Mouse (Mus musculus) ES-E14 (cell line): ENCODE data around the gene Tenm3. TPM values are rescaled to one million over a fixed set of nuclear protein-coding genes. Genes with fewer than 3 reads are reported as not detected.

ENCODE experiments used
- DNase-seq: peaks from one replicate; pipeline ENCODE4 v3.0.0-alpha.2; 2013; ENCODE audit warnings: low read depth, low spot score
- H3K27ac ChIP-seq: 2 replicates; pipeline ENCODE4 v1.5.1; 2012; ENCODE audit warnings: low read depth, mild to moderate bottlenecking, low read length, moderate library complexity, mixed read lengths; ENCODE audit not compliant: poor library complexity, insufficient read depth, severe bottlenecking
- H3K36me3 ChIP-seq: 2 replicates; pipeline ENCODE4 v1.6.1; 2012; ENCODE audit warnings: mild to moderate bottlenecking, low read length, moderate library complexity, mixed read lengths; ENCODE audit not compliant: control insufficient read depth, poor library complexity, insufficient read depth, severe bottlenecking
- H3K4me1 ChIP-seq, 2 experiments: fragments of 150-350 bp in 1 of 2; sonication (generic) in 1 of 2; 2 replicates each; pipeline ENCODE4 v1.6.1; 2012; ENCODE audit warnings: low read length in 2 of 2, mild to moderate bottlenecking in 1 of 2, mixed read lengths in 1 of 2; ENCODE audit not compliant: control insufficient read depth in 2 of 2, insufficient read depth in 2 of 2, poor library complexity in 1 of 2
- H3K4me3 ChIP-seq, 2 experiments: fragments of 150-350 bp in 1 of 2; sonication (generic) in 1 of 2; 2 replicates each; pipeline ENCODE4 v1.5.1; 2012; ENCODE audit warnings: low read length in 2 of 2, low read depth in 1 of 2, mild to moderate bottlenecking in 1 of 2, mixed read lengths in 1 of 2; ENCODE audit not compliant: insufficient read depth in 1 of 2, poor library complexity in 1 of 2, severe bottlenecking in 1 of 2
- H3K9ac ChIP-seq: 2 replicates; pipeline ENCODE4 v1.6.1; 2012; ENCODE audit warnings: low read depth, mild to moderate bottlenecking, low read length, mixed read lengths; ENCODE audit not compliant: poor library complexity, insufficient read depth, severe bottlenecking
- H3K9me3 ChIP-seq: fragments of 150-350 bp; sonication (generic); 2 replicates; pipeline ENCODE4 v1.6.1; 2012; ENCODE audit warnings: low read depth, mild to moderate bottlenecking, low read length; ENCODE audit not compliant: control insufficient read depth, insufficient read depth
- CHD2 ChIP-seq: IDR thresholded peaks from 2 replicates; pipeline ENCODE4 v1.6.1; 2014; ENCODE audit warnings: mild to moderate bottlenecking, low read depth, low read length, inconsistent platforms
- HCFC1 ChIP-seq: IDR thresholded peaks from 2 replicates; pipeline ENCODE4 v1.6.1; 2012; ENCODE audit warnings: low read length, inconsistent platforms, borderline replicate concordance; ENCODE audit not compliant: insufficient read depth
- MAFK ChIP-seq: IDR thresholded peaks from 2 replicates; pipeline ENCODE4 v1.6.1; 2014; ENCODE audit warnings: mild to moderate bottlenecking, low read depth, low read length, inconsistent platforms; ENCODE audit not compliant: insufficient read depth
- ZC3H11A ChIP-seq: IDR thresholded peaks from 2 replicates; pipeline ENCODE4 v1.6.1; 2012; ENCODE audit warnings: low read depth, mild to moderate bottlenecking, inconsistent platforms, low read length, borderline replicate concordance
- ZNF384 ChIP-seq: IDR thresholded peaks from 2 replicates; pipeline ENCODE4 v1.6.1; 2012; ENCODE audit warnings: low read depth, low read length, inconsistent platforms
- in situ Hi-C, 2 experiments: fragments of 600-800 bp; cut with MboI; formaldehyde crosslinking; loops; one replicate each; pipeline ENCODE4 v1.15.1; 2025; ENCODE audit warnings: low sequenced_read_pairs in 2 of 2, inconsistent platforms in 1 of 2; ENCODE audit not compliant: unreplicated experiment in 2 of 2
- total RNA-seq: library from RNA; depleted of rRNA; stranded (reverse); fragments of 300-350 nt; gene quantifications from 2 replicates; pipeline ENCODE4 v1.2.3, GENCODE M21; 2012

The Tenm3 gene
- total RNA-seq, 1 experiment, result 33.5 TPM

DNA sequence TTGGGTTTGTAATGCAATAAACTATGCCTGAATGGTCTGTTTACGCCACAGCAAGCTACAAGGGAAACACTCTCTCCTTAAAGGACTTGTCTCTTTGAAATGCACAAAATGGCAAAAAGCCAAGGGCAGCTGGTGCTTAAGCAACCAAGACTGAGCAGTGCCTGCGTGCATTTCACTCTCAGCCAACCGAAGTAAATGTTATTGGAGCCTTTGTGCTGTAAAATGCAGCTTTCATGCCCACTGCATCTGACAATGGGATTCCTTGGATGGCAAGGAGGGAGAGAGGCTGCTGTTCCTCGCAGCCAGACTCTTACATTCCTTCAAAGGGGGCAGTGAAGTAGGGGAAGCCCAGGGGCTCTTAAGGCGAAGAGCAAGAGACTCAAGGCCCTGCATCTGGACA is 385.4 kb downstream of the Tenm3 start:
- Histone ChIP-seq H3K9ac (no peak overlapping the region), H3K9me3 (no peaks in the 10 kb centered on the region), H3K36me3 (no peaks in the 10 kb centered on the region), H3K4me3 (no peak overlapping the region), H3K27ac (no peak overlapping the region), H3K4me1 (peaks cover 5 to 7% of the 10 kb centered on the region in 2 experiments; a peak in 1 of 4 replicates)
- TF ChIP-seq HCFC1, result no peak
- in situ Hi-C loops, result no loop called here
- DNase-seq, result no peak

DNA sequence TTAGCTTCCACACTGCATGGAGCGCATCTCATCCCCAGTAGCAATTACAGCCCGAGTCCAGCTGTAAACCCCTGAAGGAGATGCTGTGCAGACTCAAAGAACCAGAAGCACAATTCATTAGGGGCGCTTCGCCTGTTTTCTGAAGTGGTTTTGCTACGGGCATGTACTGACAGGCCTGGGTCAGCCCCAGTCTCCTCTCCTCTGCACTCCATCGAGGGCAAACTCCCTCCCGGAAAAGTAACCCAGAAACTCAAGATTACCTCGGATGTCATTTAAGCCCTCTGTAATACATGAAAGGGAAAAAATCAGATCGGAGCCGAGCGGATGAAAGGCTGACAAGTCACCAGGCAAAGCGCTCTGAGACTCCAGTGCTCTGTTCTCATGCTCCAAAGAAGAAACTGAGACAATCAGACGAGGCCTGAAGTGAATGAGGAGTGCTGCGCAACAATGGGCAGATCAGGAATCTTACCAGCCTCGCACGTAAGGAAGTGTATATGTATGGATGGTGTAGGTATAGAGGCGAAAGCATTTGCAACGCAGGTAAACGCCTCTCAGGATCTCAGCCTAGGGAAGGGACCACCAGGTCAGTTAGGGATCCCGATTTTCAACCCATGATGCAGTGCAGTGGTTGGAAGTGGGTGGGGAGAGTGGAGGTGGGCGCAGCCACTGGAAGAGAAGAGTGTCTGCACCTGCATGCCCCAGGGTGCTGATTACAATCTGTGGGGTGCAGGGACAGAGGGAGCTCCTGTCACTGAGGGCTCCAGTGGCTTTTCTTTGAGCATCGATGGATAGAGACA is 387.2 kb downstream of the Tenm3 start:
- no peak for TF ChIP-seq ZC3H11A
- TF ChIP-seq HCFC1, result no peak
- TF ChIP-seq ZNF384, result no peak
- no peak for TF ChIP-seq MAFK
- no peak for TF ChIP-seq CHD2
- DNase-seq, result no peak

DNA sequence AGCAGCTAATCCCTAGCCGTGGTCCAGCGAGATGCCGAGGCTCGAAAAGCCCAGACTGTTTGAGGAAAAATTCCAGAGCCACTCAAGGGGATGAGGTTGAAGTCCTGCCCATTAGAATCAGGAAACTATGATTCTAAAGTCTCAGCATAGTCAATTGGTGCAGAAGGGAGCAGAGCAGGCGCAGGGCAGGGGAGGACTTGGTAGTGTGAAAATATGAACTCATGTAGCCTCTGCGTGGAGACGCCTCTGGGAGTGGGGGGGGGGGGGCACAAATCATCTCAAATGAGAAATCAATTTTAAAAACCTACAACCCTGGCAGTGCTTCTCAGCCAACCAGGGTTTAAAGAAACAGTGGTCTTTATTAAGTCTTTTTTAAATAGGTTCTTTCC is 392.5 kb downstream of the Tenm3 start:
- in situ Hi-C loops, result no loop called here
- H3K4me1 ChIP-seq, result peaks cover 5 to 8% of the 10 kb centered on the region in 2 experiments; a peak in 2 of 4 replicates
- DNase-seq, result no peak
- TF ChIP-seq CHD2 (no peak), ZNF384 (no peak), ZC3H11A (no peak), MAFK (no peak), HCFC1 (no peak)
- H3K36me3 ChIP-seq, result no peaks in the 10 kb centered on the region
- H3K9ac ChIP-seq, result no peak overlapping the region
- H3K9me3 ChIP-seq, result no peaks in the 10 kb centered on the region
- no peak overlapping the region for H3K27ac ChIP-seq
- no peak overlapping the region for H3K4me3 ChIP-seq

More for the DNA sequence above, 387.2 kb downstream of the Tenm3 start:
- H3K9me3 ChIP-seq, result no peaks in the 10 kb centered on the region
- peaks cover 5 to 7% of the 10 kb centered on the region in 2 experiments; a peak in 1 of 4 replicates for H3K4me1 ChIP-seq
- peak overlapping the region in 1 of 2 experiments; percentile 22; a peak in 1 of 4 replicates for H3K4me3 ChIP-seq
- H3K36me3 ChIP-seq, result no peaks in the 10 kb centered on the region
- H3K27ac ChIP-seq, result no peak overlapping the region
- in situ Hi-C loops, result no loop called here
- H3K9ac ChIP-seq, result no peak overlapping the region

DNA sequence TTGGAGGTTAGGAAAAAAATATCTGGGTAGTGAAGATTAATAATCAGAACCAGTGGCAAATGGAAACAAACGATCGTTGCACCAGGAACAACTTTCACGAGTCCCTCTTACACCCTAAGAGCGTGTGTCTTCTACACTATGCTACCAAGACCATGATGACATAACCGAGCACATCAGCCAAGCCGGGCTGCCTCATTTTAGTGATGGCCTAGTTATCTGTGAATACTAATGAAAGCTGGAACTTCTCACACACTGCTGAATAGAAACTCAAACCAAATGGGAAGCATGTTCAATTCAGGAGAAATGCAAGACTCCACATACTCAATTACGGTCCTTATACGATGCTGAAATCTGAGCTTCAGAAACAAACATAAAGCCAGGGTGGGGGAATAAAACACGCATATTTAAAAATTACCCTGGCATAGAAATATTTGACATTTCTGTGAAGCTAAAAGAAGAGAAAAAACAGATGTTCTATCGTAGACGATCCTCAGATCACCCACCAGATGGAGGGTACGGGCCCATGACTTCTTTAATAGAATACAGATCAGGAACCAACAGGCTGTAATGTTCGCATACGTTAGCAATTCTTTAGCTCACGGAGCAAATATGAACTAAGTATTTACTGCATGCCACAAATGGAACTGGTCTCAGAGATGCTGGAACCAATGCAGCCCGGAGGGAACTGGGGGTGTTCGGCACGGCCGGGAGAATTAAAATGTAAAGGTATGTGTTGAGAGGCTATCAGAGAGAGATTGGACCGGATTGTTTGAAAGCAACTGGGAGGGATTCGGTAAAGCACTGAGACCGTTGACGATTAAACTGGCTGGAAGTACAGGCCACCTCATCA is 393.1 kb downstream of the Tenm3 start:
- H3K36me3 ChIP-seq, result no peaks in the 10 kb centered on the region
- DNase-seq, result no peak
- H3K4me1 ChIP-seq, result peaks cover 2 to 8% of the 10 kb centered on the region in 2 experiments; a peak in 2 of 4 replicates
- no peak overlapping the region for H3K27ac ChIP-seq
- in situ Hi-C loops, result no loop called here
- no peak for TF ChIP-seq ZC3H11A
- no peak for TF ChIP-seq HCFC1
- no peak for TF ChIP-seq ZNF384
- no peak for TF ChIP-seq MAFK
- TF ChIP-seq CHD2, result no peak
- H3K9ac ChIP-seq, result no peak overlapping the region
- no peaks in the 10 kb centered on the region for H3K9me3 ChIP-seq
- no peak overlapping the region for H3K4me3 ChIP-seq
